Mouse (Mus musculus): Measurements from ENCODE around the gene Ccdc9. TPM values are rescaled to one million over a fixed set of nuclear protein-coding genes. Genes with fewer than 3 reads are reported as not detected.
"Not testable (repeated sequence)": the region's sequence is repeated elsewhere in the genome, so short reads cannot be mapped to it uniquely, and the experiment has no call there.

Ccdc9 gene
- total RNA-seq, 2 experiments from 2014 or later = 30.7 to 35.3 TPM

DNA sequence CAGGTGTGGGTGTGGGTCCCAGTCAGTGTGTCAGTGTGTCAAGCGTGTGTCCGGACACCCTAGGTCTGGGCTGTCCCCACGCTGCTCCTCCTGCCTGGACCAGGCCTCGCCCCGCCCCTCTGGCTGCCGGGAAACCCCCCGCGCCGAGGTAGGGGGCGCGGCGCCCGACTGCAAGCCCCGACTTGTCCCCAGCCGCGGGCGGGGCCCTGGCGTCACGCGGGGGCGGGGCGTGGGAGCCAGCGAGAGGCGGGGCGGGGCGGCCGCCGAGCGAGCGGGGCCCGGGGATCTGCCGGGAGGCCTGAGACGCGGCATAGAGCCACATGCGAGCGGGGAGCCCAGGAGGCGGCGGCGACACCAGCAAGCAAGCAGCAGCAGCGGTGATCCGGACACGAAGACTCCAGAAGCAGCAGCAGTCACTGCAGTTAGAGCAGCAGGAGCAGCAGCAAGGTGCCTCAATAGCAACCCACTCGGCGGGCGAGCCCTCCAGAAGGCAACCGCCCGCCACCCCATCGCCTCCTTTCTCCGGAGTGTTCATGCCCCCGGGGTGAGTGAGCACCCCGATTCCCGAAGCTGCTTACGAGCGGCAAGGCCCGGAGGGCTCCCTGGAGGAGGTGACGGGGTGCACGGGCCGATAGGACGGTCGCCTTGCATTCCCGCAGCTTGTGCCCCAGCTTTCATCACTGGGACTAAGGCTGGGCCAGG, 22.9 kb upstream of the Ccdc9 start:
- intact Hi-C loops (cut with DNase I) = loop anchor here (2.0 kb wide), 1 partner anchor 13 kb away; no protein-coding TSS in a partner anchor
- DNase-seq (ENCODE audit: low spot score) = peak; percentile 88

DNA sequence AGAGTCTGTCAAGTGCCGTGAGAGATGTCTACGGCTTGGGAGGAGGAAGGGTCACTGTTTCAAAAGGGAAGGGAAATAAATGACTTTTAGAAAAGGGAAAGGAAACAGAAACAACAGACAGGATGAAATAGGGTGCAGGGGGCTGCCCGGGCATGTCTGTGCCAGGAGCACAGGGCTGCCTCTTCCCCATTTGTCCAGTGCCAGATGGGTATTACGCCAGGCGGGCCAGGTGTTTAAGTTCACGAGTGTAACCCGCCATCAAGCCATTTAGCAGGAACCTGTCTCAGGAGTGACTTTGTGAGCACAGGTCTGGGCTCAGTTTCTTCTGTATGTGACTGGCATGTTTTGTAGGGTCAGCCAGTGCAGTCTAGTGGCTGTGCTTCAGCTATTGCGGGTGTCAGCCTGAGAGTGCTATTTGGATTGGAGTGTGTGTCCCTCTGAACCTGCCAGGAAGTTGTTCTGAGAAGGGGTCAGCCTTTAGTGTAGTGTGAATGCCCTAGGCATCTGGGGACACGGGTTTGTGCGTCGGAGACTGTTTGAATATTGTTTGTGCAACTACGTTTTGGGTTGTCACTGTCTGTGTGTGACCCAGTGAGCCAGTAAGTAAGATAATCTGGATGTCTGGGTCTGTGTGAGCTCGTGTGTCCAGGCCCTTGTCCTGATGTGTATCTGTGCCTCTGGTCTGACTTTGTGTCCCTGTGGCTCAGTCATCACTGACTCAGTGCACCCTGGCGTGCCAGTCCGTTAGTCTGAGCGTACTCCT, 22.1 kb upstream of the Ccdc9 start:
- intact Hi-C loops (cut with DNase I) = no loop called here
- no peak for DNase-seq (ENCODE audit: low spot score)

DNA sequence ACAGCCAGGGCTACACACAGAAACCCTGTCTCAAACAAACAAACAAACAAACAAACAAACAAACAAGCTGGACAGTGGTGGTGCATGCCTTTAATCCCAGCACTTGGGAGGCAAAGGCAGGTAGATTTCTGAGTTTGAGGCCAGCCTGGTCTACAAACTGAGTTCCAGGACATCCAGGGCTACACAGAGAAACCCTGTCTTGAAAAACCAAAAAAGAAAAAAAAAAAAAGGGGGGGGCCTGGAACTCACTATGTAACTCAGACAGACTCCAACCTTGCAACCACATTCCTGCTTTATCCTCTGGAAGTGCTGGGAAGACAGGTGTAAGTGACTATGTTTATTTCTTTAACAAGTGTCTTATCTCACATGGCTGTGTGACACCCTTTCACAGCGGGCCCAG, 21.5 kb upstream of the Ccdc9 start, which contains the start of gene Bbc3:
TSS of gene Bbc3 (plus strand) at position 301 of the 400 bp plus-strand sequence.
- intact Hi-C loops (cut with DNase I) = not testable (repeated sequence)

DNA sequence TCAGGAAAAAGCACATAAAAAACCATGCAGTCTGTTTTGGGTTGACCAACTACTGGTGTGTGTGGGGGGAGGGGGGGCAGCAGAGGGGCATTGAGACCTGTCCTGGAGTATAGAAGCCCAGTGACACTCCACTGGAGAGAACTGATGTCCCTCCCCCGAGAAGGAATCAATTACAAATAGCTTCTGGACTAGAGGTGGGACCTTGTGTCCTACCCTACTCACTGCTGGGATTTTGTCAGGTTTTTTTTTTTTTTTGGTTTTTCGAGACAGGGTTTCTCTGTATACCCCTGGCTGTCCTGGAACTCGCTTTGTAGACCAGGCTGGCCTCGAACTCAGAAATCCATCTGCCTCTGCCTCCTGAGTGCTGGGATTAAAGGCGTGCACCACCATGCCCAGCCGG, 20.5 kb upstream of the Ccdc9 start:
- intact Hi-C loops (cut with DNase I); DNase-seq (ENCODE audit: low spot score): not testable (repeated sequence)

More for the DNA sequence above, 21.5 kb upstream of the Ccdc9 start, which contains the start of gene Bbc3:
- DNase-seq (ENCODE audit: low spot score) = not testable (repeated sequence)

DNA sequence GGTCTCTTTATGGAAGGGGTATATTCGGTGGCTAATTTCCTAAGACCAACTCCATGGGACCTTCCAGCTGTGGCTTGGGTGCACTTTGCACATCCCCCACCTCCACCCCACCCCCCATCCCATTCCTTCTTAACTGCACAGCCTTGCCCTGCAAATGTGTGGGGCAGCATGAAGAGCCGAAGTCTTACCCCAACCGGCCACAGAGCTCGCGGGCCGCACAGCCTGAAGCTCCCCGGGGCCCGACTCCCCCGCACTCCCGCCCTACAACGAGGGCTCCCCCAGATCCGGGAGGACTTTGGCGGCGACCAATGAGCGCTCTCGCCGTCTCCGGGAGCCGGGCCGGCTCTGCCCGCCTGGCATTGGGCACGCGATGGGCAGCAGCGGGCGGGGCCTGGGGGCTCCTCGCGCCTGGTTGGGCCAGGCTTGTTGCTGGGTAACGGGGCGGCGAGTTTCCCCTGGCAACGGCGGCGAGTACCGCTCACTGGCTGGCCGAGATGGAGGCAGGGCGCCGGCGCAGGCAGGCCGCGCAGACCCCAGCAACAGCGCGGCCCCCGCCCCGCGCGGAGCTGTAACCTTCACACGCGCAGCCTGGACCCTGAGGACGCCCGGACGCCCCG, 12.9 kb upstream of the Ccdc9 start:
- intact Hi-C loops (cut with DNase I) = no loop called here
- peak; percentile 78 for DNase-seq (ENCODE audit: low spot score)

DNA sequence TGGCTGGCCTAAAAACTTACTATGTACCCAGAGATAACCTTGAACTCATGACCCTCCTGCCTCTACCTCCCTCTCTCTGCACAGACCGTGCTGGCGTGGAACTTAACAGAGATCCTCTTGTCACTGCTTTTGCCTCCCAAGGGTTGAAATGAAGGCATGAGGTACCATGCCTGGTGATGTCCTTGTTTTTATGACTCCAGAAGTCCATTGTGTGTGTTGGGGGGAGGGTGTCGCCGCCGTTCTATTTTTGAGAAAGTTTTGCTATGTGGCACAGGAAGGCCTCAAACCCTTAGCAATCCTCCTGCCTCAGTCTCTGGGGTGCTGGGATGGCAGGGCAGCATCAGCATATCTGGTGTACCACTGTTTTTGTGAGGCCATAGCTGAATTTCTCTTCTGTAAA, 12.3 kb upstream of the Ccdc9 start:
- intact Hi-C loops (cut with DNase I) = no loop called here
- DNase-seq (ENCODE audit: low spot score) = no peak

DNA sequence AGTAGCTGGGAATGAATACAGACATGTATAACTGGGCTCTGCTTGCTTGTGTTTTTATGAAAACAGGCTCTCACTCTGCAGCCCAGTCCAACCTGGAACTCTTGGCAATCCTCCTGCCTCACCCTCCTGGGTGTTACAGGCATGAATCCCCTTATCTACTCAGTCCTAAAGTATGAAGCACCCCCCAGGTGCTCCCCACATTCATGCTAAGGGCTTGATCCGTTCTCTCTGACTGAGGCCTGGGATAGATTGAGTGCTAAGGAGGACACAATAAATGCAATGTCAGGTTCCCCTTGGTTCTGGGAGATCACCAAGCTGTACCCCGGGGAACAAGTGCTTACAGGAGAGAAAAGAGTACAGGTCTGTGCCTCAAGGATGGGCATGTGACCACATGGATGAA, 11.0 kb upstream of the Ccdc9 start:
- no peak for DNase-seq (ENCODE audit: low spot score)
- intact Hi-C loops (cut with DNase I) = loop anchor here (2.0 kb wide), 1 partner anchor 13 kb away; no protein-coding TSS in a partner anchor

DNA sequence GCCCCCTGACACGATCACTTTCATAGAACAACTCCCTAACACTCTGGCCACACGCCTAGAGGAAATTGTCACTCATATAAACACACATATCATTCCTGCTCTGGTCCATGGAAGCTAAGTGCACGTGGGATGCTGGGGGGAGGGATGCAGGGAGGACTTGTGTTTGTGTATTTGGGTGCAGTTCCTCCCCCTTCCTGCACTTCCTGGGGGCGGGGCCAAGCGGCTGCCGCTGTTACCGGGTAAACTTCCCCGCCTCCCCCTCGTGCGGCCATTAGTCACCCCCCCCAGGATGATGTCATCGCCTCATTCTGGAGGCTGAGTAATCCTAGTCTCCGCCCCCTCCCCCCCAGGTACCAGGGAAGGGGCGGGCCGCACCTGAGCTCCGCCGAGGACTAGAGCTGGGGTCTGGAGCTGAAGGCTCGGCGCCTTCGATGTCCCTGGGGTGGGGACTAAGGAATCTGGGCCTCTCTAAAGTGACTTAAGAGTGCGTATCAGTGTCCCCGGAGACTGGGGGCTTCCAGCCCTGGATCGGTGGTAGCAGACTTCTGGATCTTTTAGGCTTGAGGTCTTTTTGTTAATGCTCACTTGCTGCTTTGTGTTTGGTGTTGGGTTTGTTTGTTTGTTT, 10.3 kb upstream of the Ccdc9 start:
- intact Hi-C loops (cut with DNase I) = loop anchor here (2.0 kb wide), 1 partner anchor 14 kb away; no protein-coding TSS in a partner anchor
- DNase-seq (ENCODE audit: low spot score) = peak; percentile 84

DNA sequence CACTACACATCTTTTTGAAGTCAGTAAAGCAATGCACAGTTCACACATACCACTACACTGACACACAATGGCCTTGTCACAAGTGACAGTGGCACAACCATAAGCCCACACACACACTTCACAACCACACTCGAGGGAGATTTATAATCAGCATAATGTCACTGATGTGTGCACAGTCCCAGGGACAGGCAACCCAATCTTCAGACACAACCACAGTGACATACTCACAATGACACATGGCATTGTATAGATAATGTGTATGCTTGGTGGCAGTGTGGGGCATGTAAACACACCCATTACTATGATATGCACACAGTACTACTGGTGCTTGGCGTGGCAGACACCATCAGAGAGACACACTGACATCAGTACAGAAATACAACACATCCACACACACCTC, 9.6 kb upstream of the Ccdc9 start:
- intact Hi-C loops (cut with DNase I) = loop anchor here (2.0 kb wide), 1 partner anchor 15 kb away; no protein-coding TSS in a partner anchor
- no peak for DNase-seq (ENCODE audit: low spot score)

DNA sequence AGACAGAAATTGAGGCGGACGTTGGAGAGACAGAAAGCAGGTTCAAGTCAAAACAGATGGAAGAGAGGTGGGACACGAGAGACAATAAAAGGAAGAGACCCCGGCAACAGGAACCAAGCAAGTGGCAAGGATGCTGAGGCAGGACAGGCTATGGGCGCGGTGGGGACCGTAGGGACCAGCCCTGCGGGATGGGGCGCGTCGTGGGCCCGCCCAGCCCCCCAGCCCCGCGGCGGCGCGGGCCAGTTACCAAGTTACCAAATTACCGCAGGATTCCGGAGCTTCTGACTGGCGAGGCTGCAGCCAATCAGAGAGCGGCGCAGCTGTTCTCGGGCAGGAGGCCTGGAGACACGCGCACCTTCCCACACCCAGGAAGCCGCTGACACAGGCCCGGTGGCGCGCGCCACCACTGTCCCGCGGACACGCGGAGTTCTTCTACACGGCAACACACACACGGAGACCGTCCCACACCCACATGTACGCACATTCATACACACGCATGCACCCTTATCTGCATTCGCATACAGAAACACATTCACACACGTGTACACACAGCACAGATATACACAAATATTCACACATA, 8.8 kb upstream of the Ccdc9 start:
- DNase-seq (ENCODE audit: low spot score) = peak; percentile 74
- intact Hi-C loops (cut with DNase I) = no loop called here

DNA sequence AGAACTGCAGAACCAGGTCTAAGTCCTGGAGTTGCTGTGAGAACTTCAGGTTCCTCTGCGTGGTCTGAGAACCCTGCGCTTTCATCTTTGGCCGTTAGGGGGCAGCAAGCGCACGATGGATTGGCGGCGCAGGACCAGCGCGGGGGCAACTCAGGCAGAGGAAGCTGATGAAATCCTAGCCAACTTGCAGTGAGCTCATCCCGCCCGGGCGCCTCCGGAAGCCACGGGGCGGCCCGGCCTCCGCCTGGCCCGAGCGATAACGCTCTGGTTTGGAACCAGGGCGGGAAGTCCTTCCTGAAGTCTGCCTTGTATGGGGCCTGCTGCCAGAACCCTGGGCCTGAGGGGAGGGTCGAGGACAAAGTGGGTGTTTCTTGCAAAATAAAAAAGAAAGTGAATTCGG, 8.2 kb upstream of the Ccdc9 start:
- intact Hi-C loops (cut with DNase I) = loop anchor here (1.0 kb wide), 2 partner anchors 31 to 78 kb away; no protein-coding TSS in a partner anchor
- DNase-seq (ENCODE audit: low spot score) = peak; percentile 94

DNA sequence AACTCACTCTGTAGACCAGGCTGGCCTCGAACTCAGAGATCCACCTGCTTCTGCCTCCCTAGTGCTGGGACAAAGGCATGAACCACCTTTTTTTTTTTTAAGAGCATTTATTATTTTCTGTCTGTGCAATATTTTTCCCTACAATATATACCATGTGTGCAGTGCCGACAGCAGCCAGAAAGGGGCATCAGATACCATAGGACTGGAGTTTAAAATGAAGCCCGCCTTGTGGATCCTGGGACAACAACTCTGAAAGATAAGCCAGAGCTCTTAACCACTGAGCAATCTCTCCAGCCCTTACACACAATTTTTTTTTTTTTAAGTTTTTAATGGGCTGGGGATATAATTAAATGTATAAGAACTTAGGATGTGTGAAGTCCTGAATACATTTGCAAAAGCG, 7.8 kb upstream of the Ccdc9 start:
- no peak for DNase-seq (ENCODE audit: low spot score)
- intact Hi-C loops (cut with DNase I) = loop anchor here (1.0 kb wide), 2 partner anchors 32 to 79 kb away; no protein-coding TSS in a partner anchor

DNA sequence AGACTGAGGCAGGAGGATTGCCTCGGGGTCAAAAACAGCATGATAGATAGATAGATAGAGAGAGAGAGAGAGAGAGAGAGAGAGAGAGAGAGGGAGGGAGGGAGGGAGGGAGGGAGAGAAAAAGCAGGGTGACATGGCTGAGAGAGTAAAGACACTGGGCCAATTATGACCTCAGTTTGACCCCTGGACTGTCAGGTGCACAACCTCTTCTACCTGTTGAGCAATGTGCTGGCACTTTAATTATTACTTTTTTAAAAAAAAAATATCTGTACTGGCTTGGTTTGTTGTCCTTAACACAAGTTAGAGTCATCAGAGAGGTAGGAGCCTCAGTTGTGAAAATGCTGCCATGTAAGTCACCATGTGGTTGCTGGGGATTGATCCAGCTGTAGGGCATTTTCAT, 1.2 kb upstream of the Ccdc9 start:
- intact Hi-C loops (cut with DNase I) = no loop called here

DNA sequence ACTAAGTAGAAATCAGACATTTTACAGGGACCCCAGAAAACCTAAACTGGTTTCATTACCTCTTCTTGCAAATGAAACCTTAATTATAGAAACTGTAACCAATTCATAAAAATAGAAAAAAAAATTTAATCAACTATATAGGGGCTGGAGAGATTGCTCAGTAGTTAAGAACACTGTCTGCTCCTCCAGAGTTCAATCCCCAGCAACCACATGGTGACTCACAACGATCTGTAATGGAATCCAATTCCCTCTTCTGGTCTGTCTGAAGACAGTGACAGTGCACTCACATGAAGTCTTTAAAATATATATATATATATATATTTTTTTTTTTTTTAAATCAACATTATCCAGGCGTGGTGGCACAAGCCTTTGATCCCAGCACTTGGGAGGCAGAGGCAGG, 421 bp upstream of the Ccdc9 start:
- no peak for DNase-seq (ENCODE audit: low spot score)
- intact Hi-C loops (cut with DNase I) = no loop called here

More for the DNA sequence above, 1.2 kb upstream of the Ccdc9 start:
- no peak for DNase-seq (ENCODE audit: low spot score)

DNA sequence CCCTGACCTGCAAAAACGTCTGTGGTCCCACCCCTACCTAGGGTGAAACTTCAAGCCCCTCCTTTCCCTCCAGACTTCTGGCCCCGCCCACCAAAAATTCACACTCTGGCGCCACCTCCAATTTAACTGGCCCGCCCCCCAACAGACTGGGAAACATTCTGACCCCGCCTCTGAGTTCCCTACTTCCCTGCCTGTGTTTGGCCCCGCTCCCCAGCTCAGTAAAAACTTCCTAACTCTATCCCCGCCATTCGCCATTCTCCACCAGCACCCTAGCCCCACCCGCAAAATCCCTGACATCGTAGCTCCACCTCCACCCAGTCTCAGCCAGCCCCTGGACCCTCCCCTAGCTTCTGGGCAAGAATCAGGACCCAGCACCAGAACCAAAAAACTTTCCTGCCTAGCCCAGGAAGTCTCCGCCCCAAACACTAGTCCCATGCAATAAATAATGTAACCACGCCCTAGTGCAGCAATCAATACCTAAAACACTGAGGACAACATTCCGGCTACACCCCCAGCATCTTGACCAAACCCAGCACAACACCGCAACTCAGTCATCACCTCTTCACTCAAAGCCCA, 1.1 kb downstream of the Ccdc9 start:
- intact Hi-C loops (cut with DNase I) = no loop called here
- peak; percentile 75 for DNase-seq (ENCODE audit: low spot score)

DNA sequence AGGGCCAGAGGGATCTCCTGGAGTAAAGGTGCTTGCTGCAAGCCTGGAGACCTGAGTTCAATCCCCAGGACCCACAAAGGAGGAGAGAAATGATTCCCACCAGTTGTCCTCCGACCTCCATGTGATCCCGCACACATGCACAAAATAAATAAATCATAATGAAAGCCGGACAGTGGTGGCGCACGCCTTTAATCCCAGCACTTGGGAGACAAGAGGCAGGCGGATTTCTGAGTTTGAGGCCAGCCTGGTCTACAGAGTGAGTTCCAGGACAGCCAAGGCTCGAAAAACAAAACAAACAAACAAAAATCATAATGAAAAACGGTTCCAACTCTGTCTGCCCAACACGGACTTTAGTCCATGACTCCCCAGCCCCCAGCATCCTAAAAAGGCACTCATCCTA, 1.7 kb downstream of the Ccdc9 start:
- intact Hi-C loops (cut with DNase I) = no loop called here
- no peak for DNase-seq (ENCODE audit: low spot score)

DNA sequence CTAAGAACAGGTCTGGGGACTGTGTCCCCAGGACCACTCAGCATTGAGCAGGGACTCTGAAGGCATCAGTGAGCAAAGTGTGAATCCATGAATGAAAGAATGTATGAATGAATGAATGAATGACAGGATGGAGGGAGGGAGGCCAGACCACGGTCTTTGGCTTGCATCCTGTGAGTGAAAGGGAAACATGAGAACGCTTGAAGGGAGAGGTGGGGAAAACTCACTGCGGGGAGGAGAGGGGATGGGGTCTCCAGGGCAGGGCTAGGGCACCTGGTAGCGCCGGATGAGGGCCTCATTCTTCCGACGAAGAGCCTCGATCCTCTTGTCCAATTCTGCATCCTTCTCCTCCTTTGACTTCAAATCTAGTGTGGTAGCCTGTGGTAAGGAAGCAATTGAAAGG, 2.6 kb downstream of the Ccdc9 start:
- intact Hi-C loops (cut with DNase I) = no loop called here
- no peak for DNase-seq (ENCODE audit: low spot score)

DNA sequence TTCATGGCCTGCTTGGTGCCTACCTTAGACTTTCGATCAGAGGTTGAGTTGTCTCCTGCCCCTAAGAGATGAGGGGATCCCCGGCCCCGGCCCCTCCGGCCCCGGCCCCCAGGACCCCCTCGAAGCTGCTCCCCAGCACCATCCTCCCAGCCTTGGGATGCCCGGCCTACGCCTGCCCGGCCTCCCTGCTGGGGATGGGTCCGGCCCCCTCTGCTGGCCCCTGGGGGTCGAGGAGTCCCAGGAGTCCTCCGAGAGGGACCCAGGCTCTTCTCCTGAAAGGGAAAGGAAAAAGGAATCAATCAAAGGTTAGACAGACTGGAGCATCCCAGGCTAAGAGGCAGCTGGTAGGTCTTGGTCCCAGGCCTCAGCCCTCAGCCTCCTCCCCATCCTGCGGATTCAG, 4.3 kb downstream of the Ccdc9 start:
- no peak for DNase-seq (ENCODE audit: low spot score)
- intact Hi-C loops (cut with DNase I) = no loop called here

DNA sequence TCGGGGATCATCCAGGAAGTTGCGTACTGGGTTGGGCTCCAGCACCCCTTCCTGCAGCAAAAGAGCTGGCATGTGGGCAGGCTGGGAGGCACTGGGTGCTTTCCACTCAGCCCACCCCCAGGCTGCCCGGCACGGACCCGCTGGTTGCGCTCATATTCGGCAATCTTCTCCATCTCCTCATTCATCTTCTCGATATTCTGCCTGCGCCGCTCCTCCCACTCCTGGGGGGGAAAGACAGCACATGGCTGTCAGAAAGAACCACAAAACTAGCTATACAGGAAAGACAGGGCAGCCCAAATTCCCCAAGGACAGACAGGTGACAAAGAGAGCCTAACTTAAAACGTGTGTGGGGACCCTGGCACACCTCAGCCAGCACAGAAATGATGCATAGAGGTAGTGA, 5.9 kb downstream of the Ccdc9 start:
- intact Hi-C loops (cut with DNase I) = no loop called here
- no peak for DNase-seq (ENCODE audit: low spot score)

Data from heart, postnatal 25 days (tissue).